Mouse (Mus musculus) CH12.LX (cell line): Measurements from ENCODE around the gene Dhx37. TPM values are rescaled to one million over a fixed set of nuclear protein-coding genes. Genes with fewer than 3 reads are reported as not detected.
"Not testable (repeated sequence)": the region's sequence is repeated elsewhere in the genome, so short reads cannot be mapped to it uniquely, and the experiment has no call there.

Source experiments
- DNase-seq: peaks from one replicate; pipeline ENCODE4 v3.0.0-alpha.2; 2013; ENCODE audit errors: extremely low read depth
- H3K27ac ChIP-seq: 2 replicates; pipeline ENCODE4 v1.5.1; 2012; ENCODE audit warnings: low read depth, mild to moderate bottlenecking, control low read depth, moderate library complexity; ENCODE audit not compliant: insufficient read depth
- H3K27me3 ChIP-seq: replicated peaks from 2 replicates; pipeline ENCODE3; 2012; ENCODE audit warnings: inconsistent platforms
- H3K36me3 ChIP-seq, 2 experiments: replicated peaks in 1 of 2; 2 replicates each; pipeline versions ENCODE3 to v1.6.1; 2012; ENCODE audit warnings: inconsistent platforms in 1 of 2, low read length in 1 of 2, mild to moderate bottlenecking in 1 of 2, mixed read lengths in 1 of 2, moderate library complexity in 1 of 2; ENCODE audit not compliant: control insufficient read depth in 1 of 2, insufficient read depth in 1 of 2
- H3K4me1 ChIP-seq, 2 experiments: 2 replicates each; pipeline ENCODE4 v1.6.1; 2012; ENCODE audit warnings: inconsistent platforms in 1 of 2, moderate library complexity in 1 of 2; ENCODE audit not compliant: insufficient read depth in 2 of 2, control insufficient read depth in 1 of 2
- H3K4me2 ChIP-seq: 2 replicates; pipeline ENCODE4 v1.6.1; 2012; ENCODE audit warnings: low read depth, mild to moderate bottlenecking, control low read depth; ENCODE audit not compliant: poor library complexity, insufficient read depth, severe bottlenecking
- H3K4me3 ChIP-seq, 3 experiments: fragments of 150-350 bp in 1 of 3; sonication (generic) in 1 of 3; replicated peaks in 1 of 3; 2 replicates each; pipeline versions ENCODE3 to v1.5.1; 2011 to 2012; ENCODE audit warnings: low read depth in 2 of 3, low read length in 2 of 3, mild to moderate bottlenecking in 2 of 3, moderate library complexity in 2 of 3, control low read depth in 1 of 3, improper control_type of control experiment in 1 of 3, inconsistent platforms in 1 of 3, mixed read lengths in 1 of 3; ENCODE audit not compliant: poor library complexity in 1 of 3
- H3K79me2 ChIP-seq: replicated peaks from 2 replicates; pipeline ENCODE4 v1.6.1; 2012; ENCODE audit warnings: mild to moderate bottlenecking, moderate library complexity; ENCODE audit not compliant: control insufficient read depth, poor library complexity, insufficient read depth, severe bottlenecking; ENCODE audit errors: extremely low read depth
- H3K9ac ChIP-seq: 2 replicates; pipeline ENCODE4 v1.6.1; 2012; ENCODE audit warnings: low read depth, mild to moderate bottlenecking, control low read depth, moderate library complexity; ENCODE audit not compliant: insufficient read depth
- H3K9me3 ChIP-seq: replicated peaks from 2 replicates; pipeline ENCODE3; 2012; ENCODE audit warnings: low read length, inconsistent platforms, mixed read lengths
- CHD1 ChIP-seq: IDR thresholded peaks from 2 replicates; pipeline ENCODE4 v1.6.1; 2012; ENCODE audit warnings: low read depth, low read length, improper control_type of control experiment, inconsistent platforms
- CHD2 ChIP-seq: IDR thresholded peaks from 2 replicates; pipeline ENCODE4 v1.6.1; 2011; ENCODE audit warnings: low read length, improper control_type of control experiment
- E2F4 ChIP-seq: IDR thresholded peaks from 2 replicates; pipeline ENCODE4 v1.6.1; 2011; ENCODE audit warnings: low read depth, low read length, improper control_type of control experiment; ENCODE audit not compliant: insufficient replicate concordance
- ETS1 ChIP-seq: conservative IDR thresholded peaks from 2 replicates; pipeline ENCODE4 v1.6.1; 2012; ENCODE audit warnings: low read depth, mild to moderate bottlenecking, inconsistent platforms, low read length, improper control_type of control experiment, moderate library complexity
- JUN ChIP-seq: IDR thresholded peaks from 2 replicates; pipeline ENCODE4 v1.6.1; 2011; ENCODE audit warnings: low read depth, mild to moderate bottlenecking, low read length, improper control_type of control experiment, moderate library complexity; ENCODE audit not compliant: insufficient read depth
- MXI1 ChIP-seq: IDR thresholded peaks from 2 replicates; pipeline ENCODE4 v1.6.1; 2011; ENCODE audit warnings: mild to moderate bottlenecking, low read depth, low read length, improper control_type of control experiment
- NRF1 ChIP-seq: IDR thresholded peaks from 2 replicates; pipeline ENCODE4 v1.6.1; 2014; ENCODE audit warnings: low read depth, mild to moderate bottlenecking, inconsistent platforms, low read length, improper control_type of control experiment, moderate library complexity
- SMC3 ChIP-seq: IDR thresholded peaks from 2 replicates; pipeline ENCODE4 v1.6.1; 2011; ENCODE audit warnings: low read depth, low read length, improper control_type of control experiment
- TBP ChIP-seq: conservative IDR thresholded peaks from 2 replicates; pipeline ENCODE4 v1.6.1; 2011; ENCODE audit warnings: low read depth, low read length, improper control_type of control experiment
- TCF12 ChIP-seq: IDR thresholded peaks from 2 replicates; pipeline ENCODE4 v1.6.1; 2014; ENCODE audit warnings: low read depth, mild to moderate bottlenecking, inconsistent platforms, low read length, improper control_type of control experiment
- ZKSCAN1 ChIP-seq: IDR thresholded peaks from 2 replicates; pipeline ENCODE4 v1.6.1; 2012; ENCODE audit warnings: low read depth, inconsistent platforms, low read length, improper control_type of control experiment, borderline replicate concordance
- ZMIZ1 ChIP-seq: IDR thresholded peaks from 2 replicates; pipeline ENCODE4 v1.6.1; 2012; ENCODE audit warnings: low read depth, mild to moderate bottlenecking, inconsistent platforms, low read length, improper control_type of control experiment
- dilution Hi-C: fragments of 300-500 bp; cut with MboI; formaldehyde crosslinking; loops from 2 replicates; pipeline ENCODE4 v1.14.3; 2020; ENCODE audit warnings: low sequenced_read_pairs; ENCODE audit not compliant: extremely low pct_unique_long_range_greater_than_20kb, extremely low pct_ligation_motif_present
- in situ Hi-C: fragments of 300-500 bp; cut with MboI; formaldehyde crosslinking; loops from 3 replicates; pipeline ENCODE4 v1.14.3; 2019; ENCODE audit warnings: low sequenced_read_pairs, low pct_ligation_motif_present, low pct_unique_long_range_greater_than_20kb, mixed read lengths
- polyA plus RNA-seq: library from polyadenylated mRNA; unstranded; fragments of >175 nt; gene quantifications from 2 replicates; pipeline ENCODE4 v1.2.1, GENCODE M21; 2012; ENCODE audit warnings: low read depth; ENCODE audit not compliant: insufficient read length
- total RNA-seq, 2 experiments: library from RNA; depleted of rRNA; stranded (reverse); fragments of 300-350 nt in 1 of 2; fragments of >200 nt in 1 of 2; gene quantifications; 2 replicates each; pipeline ENCODE4 v1.2.3; 2012 to 2014

Dhx37 gene
- total and polyA plus RNA-seq, 3 experiments = 21.0 to 36.9 (median 26.0) TPM

DNA sequence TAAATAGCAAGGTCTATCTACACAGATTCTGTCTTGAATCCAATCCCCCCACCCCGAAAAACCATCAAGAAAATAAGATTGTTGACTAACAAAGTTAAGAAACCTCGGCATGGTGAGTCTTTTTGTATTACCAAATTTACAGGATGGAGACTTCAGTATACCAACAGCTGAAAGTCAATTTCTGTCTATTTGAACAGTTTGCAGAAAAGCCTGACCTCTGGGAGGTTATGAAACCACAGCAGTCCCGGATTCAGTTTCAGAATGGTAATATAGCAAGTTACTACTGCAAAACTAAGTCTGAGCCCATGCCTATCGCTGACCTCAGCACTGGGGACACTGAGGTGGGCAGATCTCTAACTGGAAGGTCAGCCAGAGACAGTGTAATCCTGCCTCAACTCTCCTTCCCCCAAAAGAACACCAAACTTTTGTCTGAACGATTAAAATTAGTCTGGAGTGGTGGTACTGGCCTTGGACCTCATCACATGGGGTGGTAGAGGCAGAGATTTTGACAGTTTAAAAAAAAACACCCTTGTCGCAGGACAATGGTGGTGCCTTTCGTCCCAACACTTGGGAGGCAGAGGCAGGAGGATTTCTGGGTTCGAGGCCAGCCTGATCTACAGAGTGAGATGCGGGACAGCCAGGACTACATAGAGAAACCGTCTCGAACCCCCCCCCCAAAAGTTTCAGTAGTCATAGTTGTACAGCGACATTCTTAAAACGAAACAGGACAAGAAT lies 45.4 kb downstream of the Dhx37 start:
- no peaks in the 10 kb centered on the region for H3K9me3 ChIP-seq
- no peak overlapping the region for H3K27ac ChIP-seq
- peak overlapping the region; percentile 44 to 94 (median 84) for H3K4me3 ChIP-seq
- in situ Hi-C loops = no loop called here
- peak overlapping the region; percentile 81 for H3K4me2 ChIP-seq
- peaks cover 28% of the 10 kb centered on the region for H3K79me2 ChIP-seq
- H3K36me3 ChIP-seq = peaks cover 28 to 29% of the 10 kb centered on the region in 2 experiments
- TF ChIP-seq E2F4 = no peak
- TF ChIP-seq ETS1 = no peak
- TF ChIP-seq SMC3 = no peak
- TF ChIP-seq CHD1 = no peak
- no peak for TF ChIP-seq JUN
- TF ChIP-seq TBP = no peak
- no peak for TF ChIP-seq CHD2
- TF ChIP-seq ZKSCAN1 = no peak
- no peak for TF ChIP-seq ZMIZ1
- no peak for TF ChIP-seq NRF1
- TF ChIP-seq TCF12 = no peak
- TF ChIP-seq MXI1 = no peak
- peaks cover 3 to 47% of the 10 kb centered on the region in 2 experiments; a peak in 3 of 4 replicates for H3K4me1 ChIP-seq
- H3K9ac ChIP-seq = peak overlapping the region; percentile 94
- dilution Hi-C loops = no loop called here
- no peaks in the 10 kb centered on the region for H3K27me3 ChIP-seq
- DNase-seq = no peak

- in situ Hi-C loops, H3K27ac ChIP-seq, DNase-seq, H3K9me3 ChIP-seq, H3K9ac ChIP-seq, H3K27me3 ChIP-seq, H3K4me3 ChIP-seq, H3K4me2 ChIP-seq, dilution Hi-C loops: not testable (repeated sequence)
- H3K36me3 ChIP-seq = peaks cover 28 to 29% of the 10 kb centered on the region in 2 experiments
- H3K79me2 ChIP-seq = peaks cover 28% of the 10 kb centered on the region
- peaks cover 3 to 53% of the 10 kb centered on the region in 2 experiments; a peak in 3 of 4 replicates for H3K4me1 ChIP-seq
Measured at GRCm38 (mm10) chr5:125387295-125387694, 46.6 kb downstream of the Dhx37 start.
